Mouse (Mus musculus): Measurements from ENCODE around the gene Rnf182. TPM values are rescaled to one million over a fixed set of nuclear protein-coding genes. Genes with fewer than 3 reads are reported as not detected.

Gene Rnf182
- polyA plus RNA-seq, 1 experiment from 2014 or later, result 5.2 TPM

DNA sequence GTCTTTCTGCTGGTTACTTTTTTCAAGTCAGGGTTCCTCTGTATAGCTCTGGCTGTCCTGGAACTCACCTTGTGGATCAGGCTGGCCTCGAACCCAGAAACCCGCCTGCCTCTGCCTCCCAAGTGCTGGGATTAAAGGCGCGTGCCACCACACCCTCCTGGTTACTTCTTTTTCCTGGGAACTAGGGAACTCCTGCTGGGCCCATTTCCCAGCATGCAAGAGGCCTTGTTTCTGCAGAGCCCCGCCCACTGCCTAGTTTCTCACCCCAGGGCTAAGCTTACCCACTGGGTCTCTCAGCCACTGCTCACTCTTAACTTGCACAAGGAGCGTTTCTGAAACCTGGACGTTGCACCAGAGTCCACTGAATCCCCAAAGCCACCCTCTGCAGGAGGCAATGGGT lies 80.5 kb downstream of the Rnf182 start:
- Histone ChIP-seq H3K27ac (ENCODE audit: low read depth, low read length) (no peak overlapping the region), H3K9ac (ENCODE audit: low read length) (no peak overlapping the region), H3K36me3 (ENCODE audit: control insufficient read depth, insufficient read depth, low read length) (no peaks in the 10 kb centered on the region), H3K4me2 (ENCODE audit: low read depth) (no peak overlapping the region), H3K9me3 (ENCODE audit: control insufficient read depth, low read length) (no peaks in the 10 kb centered on the region), H3K4me3 (ENCODE audit: low read depth, low read length) (no peak overlapping the region), H3K27me3 (ENCODE audit: control insufficient read depth, insufficient read depth, low read length) (no peaks in the 10 kb centered on the region), H3K4me1 (ENCODE audit: control insufficient read depth, insufficient read depth, low read length) (no peaks in the 10 kb centered on the region)
- 84% methylated on average over 7 of the region's 7 CpGs for WGBS
- DNase-seq (ENCODE audit: low spot score) (no peak), ATAC-seq (ENCODE audit: insufficient read depth, low FRiP score, low TSS enrichment) (no peak)

DNA sequence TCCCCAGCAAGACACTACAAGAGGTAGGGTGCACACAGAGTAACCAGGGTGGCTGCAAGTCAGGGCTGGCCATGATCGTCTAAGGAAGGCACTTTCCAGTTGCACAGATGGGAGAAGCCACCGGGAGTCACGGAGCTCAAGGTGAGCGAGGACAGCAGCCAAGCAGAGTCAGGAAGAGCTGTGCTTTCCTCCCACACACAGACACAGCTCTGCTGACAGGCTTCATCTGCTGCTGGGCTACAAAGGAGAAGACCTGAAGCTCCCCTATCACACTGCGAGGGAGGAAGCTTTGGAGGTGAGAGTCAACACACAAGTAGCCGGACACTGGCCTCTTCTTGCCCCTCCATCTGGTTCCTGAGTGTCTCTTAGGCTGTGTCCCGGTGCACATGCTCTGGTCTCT lies 83.0 kb downstream of the Rnf182 start:
- Histone ChIP-seq H3K9ac (ENCODE audit: low read length) (no peak overlapping the region), H3K4me3 (ENCODE audit: low read depth, low read length) (no peak overlapping the region), H3K4me2 (ENCODE audit: low read depth) (no peak overlapping the region), H3K9me3 (ENCODE audit: control insufficient read depth, low read length) (no peaks in the 10 kb centered on the region), H3K4me1 (ENCODE audit: control insufficient read depth, insufficient read depth, low read length) (no peaks in the 10 kb centered on the region), H3K27me3 (ENCODE audit: control insufficient read depth, insufficient read depth, low read length) (no peaks in the 10 kb centered on the region), H3K27ac (ENCODE audit: low read depth, low read length) (no peak overlapping the region), H3K36me3 (ENCODE audit: control insufficient read depth, insufficient read depth, low read length) (no peaks in the 10 kb centered on the region)
- ATAC-seq (ENCODE audit: insufficient read depth, low FRiP score, low TSS enrichment) (no peak), DNase-seq (ENCODE audit: low spot score) (no peak)
- 91% methylated on average over 7 of the region's 7 CpGs for WGBS

DNA sequence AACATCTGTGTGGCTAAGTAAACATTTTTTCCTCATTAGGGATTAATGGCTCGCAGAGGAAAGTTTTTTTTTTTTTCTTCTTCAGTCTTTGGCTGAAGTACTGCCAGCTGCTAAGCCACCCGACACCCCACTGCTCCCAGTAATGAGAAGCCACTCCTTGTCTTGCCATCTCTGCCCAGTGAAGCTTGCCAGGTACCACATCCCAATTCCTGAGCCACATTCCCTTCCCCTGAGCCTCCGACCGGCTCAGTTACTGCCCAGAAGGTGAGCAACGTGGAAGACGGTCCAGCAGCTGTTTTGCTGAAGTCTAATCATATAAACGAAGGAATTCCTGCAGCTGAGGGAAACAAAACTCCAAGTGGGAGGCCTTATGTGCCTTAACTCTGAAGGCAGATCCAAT lies 88.0 kb downstream of the Rnf182 start:
- Histone ChIP-seq H3K36me3 (ENCODE audit: control insufficient read depth, insufficient read depth, low read length) (no peaks in the 10 kb centered on the region), H3K4me3 (ENCODE audit: low read depth, low read length) (no peak overlapping the region), H3K9me3 (ENCODE audit: control insufficient read depth, low read length) (no peaks in the 10 kb centered on the region), H3K4me2 (ENCODE audit: low read depth) (no peak overlapping the region), H3K9ac (ENCODE audit: low read length) (no peak overlapping the region), H3K27ac (ENCODE audit: low read depth, low read length) (no peak overlapping the region), H3K4me1 (ENCODE audit: control insufficient read depth, insufficient read depth, low read length) (no peaks in the 10 kb centered on the region), H3K27me3 (ENCODE audit: control insufficient read depth, insufficient read depth, low read length) (no peaks in the 10 kb centered on the region)
- DNase-seq (ENCODE audit: low spot score) (no peak), ATAC-seq (ENCODE audit: insufficient read depth, low FRiP score, low TSS enrichment) (no peak)
- WGBS, result 65% methylated on average over 7 of the region's 7 CpGs

DNA sequence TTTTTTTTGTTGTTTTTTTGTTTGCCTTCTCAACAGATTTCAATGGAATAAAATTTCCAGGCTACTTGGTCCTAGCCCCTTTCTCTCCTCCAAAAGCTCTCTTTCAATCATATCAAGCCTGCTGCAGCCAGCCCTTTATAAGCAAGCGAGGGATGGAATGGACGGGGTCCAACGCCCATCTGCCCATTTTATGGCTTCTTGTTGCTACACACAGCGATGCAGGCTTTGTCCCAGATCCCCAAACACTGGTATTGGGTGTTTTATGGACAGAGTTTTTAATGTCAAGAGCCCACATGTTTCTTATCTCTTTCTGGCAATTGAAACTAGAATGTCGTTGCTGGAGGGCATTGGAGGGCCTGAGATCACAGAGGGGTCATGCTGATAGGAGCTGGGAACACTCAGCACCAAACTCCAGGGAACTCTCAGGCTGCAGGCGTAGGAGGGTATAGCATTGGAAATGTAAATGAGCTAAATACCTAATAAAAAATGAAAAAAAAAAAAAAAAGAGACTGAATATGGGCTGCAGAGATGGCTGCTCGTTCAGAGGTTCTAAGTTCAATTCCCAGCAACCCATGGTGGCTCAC lies 89.1 kb downstream of the Rnf182 start:
- 62% methylated on average over 7 of the region's 7 CpGs for WGBS
- Histone ChIP-seq H3K9me3 (ENCODE audit: control insufficient read depth, low read length) (no peaks in the 10 kb centered on the region), H3K27me3 (ENCODE audit: control insufficient read depth, insufficient read depth, low read length) (no peaks in the 10 kb centered on the region), H3K36me3 (ENCODE audit: control insufficient read depth, insufficient read depth, low read length) (no peaks in the 10 kb centered on the region), H3K4me3 (ENCODE audit: low read depth, low read length) (no peak overlapping the region), H3K4me2 (ENCODE audit: low read depth) (no peak overlapping the region), H3K4me1 (ENCODE audit: control insufficient read depth, insufficient read depth, low read length) (no peaks in the 10 kb centered on the region), H3K27ac (ENCODE audit: low read depth, low read length) (no peak overlapping the region), H3K9ac (ENCODE audit: low read length) (no peak overlapping the region)
- ATAC-seq (ENCODE audit: insufficient read depth, low FRiP score, low TSS enrichment), result no peak
- no peak for DNase-seq (ENCODE audit: low spot score)

DNA sequence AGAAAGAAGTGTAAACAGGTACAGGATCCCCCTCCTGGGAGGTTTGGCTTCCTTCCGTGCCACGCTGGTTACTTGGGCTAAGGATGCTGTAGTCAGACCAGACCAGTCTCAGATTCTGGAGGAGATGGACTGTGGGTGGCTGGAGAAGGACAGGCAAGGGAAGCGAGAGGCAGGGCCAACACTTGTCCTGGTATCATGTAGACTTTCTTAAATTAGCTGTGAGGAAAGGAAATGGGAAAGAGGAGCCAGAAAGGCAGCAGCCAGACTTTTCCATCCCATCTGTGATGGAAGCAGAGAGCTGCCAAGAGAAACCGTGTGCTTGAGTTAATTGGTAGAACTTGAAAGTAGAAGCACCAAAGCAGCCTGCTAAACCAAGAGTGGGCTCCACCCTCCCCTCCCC lies 90.9 kb downstream of the Rnf182 start:
- Histone ChIP-seq H3K4me2 (ENCODE audit: low read depth) (no peak overlapping the region), H3K9ac (ENCODE audit: low read length) (no peak overlapping the region), H3K4me3 (ENCODE audit: low read depth, low read length) (no peak overlapping the region), H3K27me3 (ENCODE audit: control insufficient read depth, insufficient read depth, low read length) (no peaks in the 10 kb centered on the region), H3K36me3 (ENCODE audit: control insufficient read depth, insufficient read depth, low read length) (no peaks in the 10 kb centered on the region), H3K4me1 (ENCODE audit: control insufficient read depth, insufficient read depth, low read length) (no peaks in the 10 kb centered on the region), H3K9me3 (ENCODE audit: control insufficient read depth, low read length) (no peaks in the 10 kb centered on the region), H3K27ac (ENCODE audit: low read depth, low read length) (no peak overlapping the region)
- WGBS, result 78% methylated on average over 4 of the region's 4 CpGs
- DNase-seq (ENCODE audit: low spot score) (no peak), ATAC-seq (ENCODE audit: insufficient read depth, low FRiP score, low TSS enrichment) (no peak)

DNA sequence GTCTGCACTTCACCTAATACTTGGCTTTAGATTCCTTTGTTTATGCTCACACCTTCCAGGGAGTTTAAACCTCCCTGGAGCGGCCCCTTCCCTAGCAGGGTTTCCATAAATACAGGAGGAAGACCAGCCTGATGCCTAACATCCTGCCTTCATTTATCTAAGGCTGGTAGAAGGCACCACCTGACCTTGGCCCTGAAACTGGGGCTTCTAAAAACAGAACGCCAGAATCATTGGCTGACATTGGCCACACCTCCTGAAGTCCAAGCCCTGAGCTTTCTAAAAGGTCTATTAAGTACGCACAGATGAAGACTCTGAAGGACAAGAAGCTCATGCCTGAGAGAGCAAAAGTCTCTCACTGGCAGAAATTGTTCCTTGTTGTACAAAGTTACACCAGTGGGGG lies 94.0 kb downstream of the Rnf182 start:
- no peak for DNase-seq (ENCODE audit: low spot score)
- WGBS, result 76% methylated on average over 3 of the region's 3 CpGs
- Histone ChIP-seq H3K4me1 (ENCODE audit: control insufficient read depth, insufficient read depth, low read length) (no peaks in the 10 kb centered on the region), H3K9me3 (ENCODE audit: control insufficient read depth, low read length) (no peaks in the 10 kb centered on the region), H3K27me3 (ENCODE audit: control insufficient read depth, insufficient read depth, low read length) (no peaks in the 10 kb centered on the region), H3K4me3 (ENCODE audit: low read depth, low read length) (no peak overlapping the region), H3K4me2 (ENCODE audit: low read depth) (no peak overlapping the region), H3K27ac (ENCODE audit: low read depth, low read length) (no peak overlapping the region), H3K9ac (ENCODE audit: low read length) (no peak overlapping the region), H3K36me3 (ENCODE audit: control insufficient read depth, insufficient read depth, low read length) (no peaks in the 10 kb centered on the region)
- no peak for ATAC-seq (ENCODE audit: insufficient read depth, low FRiP score, low TSS enrichment)

DNA sequence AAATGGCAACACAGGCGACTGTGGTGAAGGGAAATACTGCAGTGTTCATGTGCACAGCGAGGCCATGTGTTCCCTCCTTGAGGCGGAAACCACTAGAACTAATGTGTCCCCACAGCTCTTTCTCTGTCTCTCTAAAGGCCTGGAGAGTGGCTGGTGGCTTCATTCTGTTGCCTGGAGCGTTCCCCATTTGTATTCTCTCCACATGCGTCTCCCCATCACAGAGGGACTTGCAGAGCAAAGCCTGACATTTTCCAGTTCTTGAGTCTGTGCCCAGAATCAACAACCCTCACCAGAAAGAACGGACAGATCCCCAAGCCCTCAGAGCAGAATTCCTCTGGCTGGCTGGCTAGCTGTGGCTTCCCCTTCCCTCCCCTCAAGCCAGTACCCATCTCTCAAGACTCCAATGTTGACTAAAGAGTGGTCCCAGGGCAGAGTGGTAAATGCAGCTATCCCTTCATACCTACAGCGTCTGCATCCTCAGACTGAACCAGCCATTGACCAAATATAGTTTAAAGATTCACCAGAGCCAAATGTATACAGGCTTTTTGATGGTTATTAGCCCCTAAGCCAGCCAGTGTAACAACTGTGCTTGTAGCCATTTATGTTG lies 96.3 kb downstream of the Rnf182 start:
- ATAC-seq (ENCODE audit: insufficient read depth, low FRiP score, low TSS enrichment) (no peak), DNase-seq (ENCODE audit: low spot score) (no peak)
- Histone ChIP-seq H3K27ac (ENCODE audit: low read depth, low read length) (no peak overlapping the region), H3K4me3 (ENCODE audit: low read depth, low read length) (no peak overlapping the region), H3K9ac (ENCODE audit: low read length) (no peak overlapping the region), H3K9me3 (ENCODE audit: control insufficient read depth, low read length) (no peaks in the 10 kb centered on the region), H3K27me3 (ENCODE audit: control insufficient read depth, insufficient read depth, low read length) (no peaks in the 10 kb centered on the region), H3K36me3 (ENCODE audit: control insufficient read depth, insufficient read depth, low read length) (no peaks in the 10 kb centered on the region), H3K4me2 (ENCODE audit: low read depth) (no peak overlapping the region), H3K4me1 (ENCODE audit: control insufficient read depth, insufficient read depth, low read length) (no peaks in the 10 kb centered on the region)
- 87% methylated on average over 7 of the region's 7 CpGs for WGBS

DNA sequence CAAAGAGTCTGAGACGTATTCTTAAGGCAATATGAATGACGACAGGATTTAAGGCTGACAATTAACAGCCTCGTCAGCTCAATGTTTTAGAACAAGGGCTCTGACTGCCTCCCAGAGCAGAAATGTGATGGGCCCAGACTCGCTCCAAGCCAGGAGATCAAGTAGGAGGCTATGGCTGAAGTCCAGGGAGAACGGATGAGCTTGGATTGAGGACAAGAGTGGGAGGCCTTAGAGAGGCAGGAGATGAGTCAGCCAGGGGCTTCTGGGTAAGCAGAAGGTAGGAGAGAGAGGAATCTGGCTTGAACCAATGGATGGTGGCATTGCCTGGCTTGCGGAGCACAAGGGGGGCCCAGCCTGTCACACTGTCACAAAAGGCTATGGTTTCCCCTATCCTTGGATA lies 99.2 kb downstream of the Rnf182 start:
- H3K4me2 ChIP-seq (ENCODE audit: low read depth), result no peak overlapping the region
- H3K36me3 ChIP-seq (ENCODE audit: control insufficient read depth, insufficient read depth, low read length), result no peaks in the 10 kb centered on the region
- no peaks in the 10 kb centered on the region for H3K27me3 ChIP-seq (ENCODE audit: control insufficient read depth, insufficient read depth, low read length)
- H3K4me1 ChIP-seq (ENCODE audit: control insufficient read depth, insufficient read depth, low read length), result no peaks in the 10 kb centered on the region
- H3K4me3 ChIP-seq (ENCODE audit: low read depth, low read length), result no peak overlapping the region
- WGBS, result 87% methylated on average over 6 of the region's 6 CpGs
- no peak for DNase-seq (ENCODE audit: low spot score)
- no peaks in the 10 kb centered on the region for H3K9me3 ChIP-seq (ENCODE audit: control insufficient read depth, low read length)
- no peak for ATAC-seq (ENCODE audit: insufficient read depth, low FRiP score, low TSS enrichment)
- H3K27ac ChIP-seq (ENCODE audit: low read depth, low read length), result no peak overlapping the region
- H3K9ac ChIP-seq (ENCODE audit: low read length), result no peak overlapping the region

DNA sequence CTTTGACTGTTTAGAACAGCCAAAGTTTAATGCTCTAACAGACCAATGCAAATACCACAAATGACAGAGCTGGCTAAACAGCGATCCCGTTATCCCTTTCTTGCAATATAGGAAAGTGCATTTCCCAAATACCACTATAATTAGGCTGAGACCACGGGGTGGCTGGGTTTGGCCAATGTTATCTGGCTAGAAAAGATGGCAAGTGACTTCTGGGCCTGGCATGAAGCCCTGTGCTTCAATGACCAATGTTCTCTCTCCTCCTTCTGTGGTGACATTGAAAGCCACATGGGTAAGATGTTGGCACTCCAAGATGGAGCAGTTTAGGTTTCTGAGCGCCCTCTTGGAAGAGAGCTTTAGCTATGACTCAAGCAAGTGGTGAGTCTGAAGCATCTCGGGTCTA lies 100.0 kb downstream of the Rnf182 start:
- DNase-seq (ENCODE audit: low spot score) (no peak), ATAC-seq (ENCODE audit: insufficient read depth, low FRiP score, low TSS enrichment) (no peak)
- H3K27me3 ChIP-seq (ENCODE audit: control insufficient read depth, insufficient read depth, low read length), result no peaks in the 10 kb centered on the region
- H3K9ac ChIP-seq (ENCODE audit: low read length), result no peak overlapping the region
- no peak overlapping the region for H3K4me2 ChIP-seq (ENCODE audit: low read depth)
- H3K4me3 ChIP-seq (ENCODE audit: low read depth, low read length), result no peak overlapping the region
- H3K36me3 ChIP-seq (ENCODE audit: control insufficient read depth, insufficient read depth, low read length), result no peaks in the 10 kb centered on the region
- H3K4me1 ChIP-seq (ENCODE audit: control insufficient read depth, insufficient read depth, low read length), result no peaks in the 10 kb centered on the region
- WGBS, result 92% methylated on average over 5 of the region's 5 CpGs
- H3K27ac ChIP-seq (ENCODE audit: low read depth, low read length), result no peak overlapping the region
- no peaks in the 10 kb centered on the region for H3K9me3 ChIP-seq (ENCODE audit: control insufficient read depth, low read length)

Measured in neural tube, embryonic 11.5 days (tissue).